Comparison of ENCODE assay signal across 23 mouse cellular contexts in the genomic region with DNA sequence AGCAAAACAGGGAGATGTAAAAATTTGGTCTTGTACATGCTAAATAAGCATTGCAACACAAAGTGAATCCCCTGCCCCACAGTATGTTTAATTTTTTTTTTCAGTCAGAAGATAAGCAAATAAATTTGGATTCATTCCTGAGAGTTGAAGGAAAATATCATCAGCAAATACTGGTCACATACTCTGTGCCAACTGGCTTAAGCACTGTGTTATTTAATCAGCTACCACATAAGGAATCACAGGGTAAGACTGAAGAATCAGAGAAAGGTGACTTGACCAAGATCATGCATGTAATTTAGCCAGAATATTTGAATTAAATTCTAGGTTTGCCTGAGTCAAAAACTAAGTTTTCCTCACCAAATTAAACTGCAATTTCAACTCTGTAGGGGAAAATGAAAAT.
"Had no signal": no experiment of that assay in that cellular context is flagged by ENCODE, and none has a peak within 500 bp of the region (broad histone marks: within the 10 kb centered on the region; RNA-seq: fewer than 3 reads in every experiment).

No protein-coding gene starts in this region.

- H3K9me3 ChIP-seq: embryonic facial prominence, embryonic 10.5 days; embryonic facial prominence, embryonic 12.5 days; embryonic facial prominence, embryonic 13.5 days; embryonic facial prominence, embryonic 15.5 days; forebrain, embryonic 10.5 days; forebrain, embryonic 12.5 days; forebrain, embryonic 13.5 days; forebrain, embryonic 15.5 days; heart, embryonic 10.5 days had no signal

- H3K4me1 ChIP-seq: embryonic facial prominence, embryonic 10.5 days; embryonic facial prominence, embryonic 12.5 days; embryonic facial prominence, embryonic 13.5 days; embryonic facial prominence, embryonic 15.5 days; forebrain, embryonic 10.5 days; forebrain, embryonic 12.5 days; forebrain, embryonic 13.5 days; forebrain, embryonic 15.5 days; heart, embryonic 10.5 days had no signal

- DNase-seq: cerebellum, postnatal 10 days; cerebellum, postnatal 25 days; cerebellum, postnatal 36 days; embryo, embryonic 11 days; forebrain, postnatal 0 days; gastrocnemius, adult 2 months; gastrocnemius, postnatal 10 days; gastrocnemius, postnatal 14 days; gastrocnemius, postnatal 25 days; gastrocnemius, postnatal 36 days; heart, adult 11 months; heart, adult 18-20 months; heart, adult 2 months had no signal

- H3K4me3 ChIP-seq: embryonic facial prominence, embryonic 10.5 days; embryonic facial prominence, embryonic 12.5 days; embryonic facial prominence, embryonic 13.5 days; embryonic facial prominence, embryonic 15.5 days; erythroblast, embryonic 14.5 days; forebrain, embryonic 10.5 days; forebrain, embryonic 12.5 days; forebrain, embryonic 13.5 days; forebrain, embryonic 15.5 days; gastrocnemius, adult 2 months; heart, adult 2 months; heart, embryonic 10.5 days had no signal

- H3K27me3 ChIP-seq: embryonic facial prominence, embryonic 12.5 days; embryonic facial prominence, embryonic 13.5 days; embryonic facial prominence, embryonic 15.5 days; forebrain, embryonic 12.5 days; forebrain, embryonic 13.5 days; forebrain, embryonic 15.5 days had no signal

- H3K27ac ChIP-seq: embryonic facial prominence, embryonic 10.5 days; embryonic facial prominence, embryonic 12.5 days; embryonic facial prominence, embryonic 13.5 days; embryonic facial prominence, embryonic 15.5 days; forebrain, embryonic 10.5 days; forebrain, embryonic 12.5 days; forebrain, embryonic 13.5 days; forebrain, embryonic 15.5 days; gastrocnemius, adult 2 months; heart, adult 2 months; heart, embryonic 10.5 days had no signal

- H3K36me3 ChIP-seq: embryonic facial prominence, embryonic 10.5 days; embryonic facial prominence, embryonic 12.5 days; embryonic facial prominence, embryonic 13.5 days; embryonic facial prominence, embryonic 15.5 days; forebrain, embryonic 10.5 days; forebrain, embryonic 12.5 days; forebrain, embryonic 15.5 days; heart, embryonic 10.5 days had no signal
